In genomic region chr12:79991279-79991678, GRCm38 (mm10) we compare ENCODE assay signal across 11 mouse cellular contexts.
DNase-seq lines count a peak whose midpoint lies in the region; ATAC-seq and TF ChIP-seq lines count a peak whose summit lies in the region.
"Had no signal": no experiment of that assay in that cellular context is flagged by ENCODE, and none has a peak within 500 bp of the region (broad histone marks: within the 10 kb centered on the region; RNA-seq: fewer than 3 reads in every experiment).

No protein-coding gene starts in this region.

- TF ChIP-seq EP300 in stomach, postnatal 0 days (optimal IDR thresholded peaks at IDR 0.05): no peak

- H3K27me3 ChIP-seq in neural tube, embryonic 11.5 days (ENCODE audit: control insufficient read depth, insufficient read depth, low read length): no peaks in the 10 kb centered on the region
- no peaks in the 10 kb centered on the region for H3K27me3 ChIP-seq in hindbrain, embryonic 10.5 days (ENCODE audit: insufficient read depth, poor library complexity, severe bottlenecking)
- no peaks in the 10 kb centered on the region for H3K27me3 ChIP-seq in midbrain, embryonic 13.5 days
- no peaks in the 10 kb centered on the region for H3K27me3 ChIP-seq in stomach, postnatal 0 days (ENCODE audit: control insufficient read depth, insufficient read depth, low read length)

- TF ChIP-seq CTCF in stomach, postnatal 0 days (IDR thresholded peaks at IDR 0.05; ENCODE audit: low read depth): no peak

- ATAC-seq in neural tube, embryonic 11.5 days (ENCODE audit: insufficient read depth, low FRiP score, low TSS enrichment): no peak
- no peak for ATAC-seq in midbrain, embryonic 13.5 days
- ATAC-seq in stomach, postnatal 0 days (ENCODE audit: low FRiP score, low TSS enrichment): no peak

- H3K9ac ChIP-seq in neural tube, embryonic 11.5 days (ENCODE audit: low read length): no peak overlapping the region
- H3K9ac ChIP-seq in midbrain, embryonic 13.5 days (replicated peaks): no peak overlapping the region
- H3K9ac ChIP-seq in stomach, postnatal 0 days (ENCODE audit: low read length): no peak overlapping the region

- H3K9me3 ChIP-seq in neural tube, embryonic 11.5 days (ENCODE audit: control insufficient read depth, low read length): no peaks in the 10 kb centered on the region
- no peaks in the 10 kb centered on the region for H3K9me3 ChIP-seq in hindbrain, embryonic 10.5 days
- no peaks in the 10 kb centered on the region for H3K9me3 ChIP-seq in midbrain, embryonic 13.5 days
- H3K9me3 ChIP-seq in stomach, postnatal 0 days (ENCODE audit: control insufficient read depth, low read length): no peaks in the 10 kb centered on the region

- no peaks in the 10 kb centered on the region for H3K36me3 ChIP-seq in neural tube, embryonic 11.5 days (ENCODE audit: control insufficient read depth, insufficient read depth, low read length)
- no peaks in the 10 kb centered on the region for H3K36me3 ChIP-seq in hindbrain, embryonic 10.5 days
- no peaks in the 10 kb centered on the region for H3K36me3 ChIP-seq in midbrain, embryonic 13.5 days
- H3K36me3 ChIP-seq in stomach, postnatal 0 days (ENCODE audit: control insufficient read depth, insufficient read depth, low read length): no peaks in the 10 kb centered on the region

- H3K4me1 ChIP-seq in neural tube, embryonic 11.5 days (ENCODE audit: control insufficient read depth, insufficient read depth, low read length): no peaks in the 10 kb centered on the region
- H3K4me1 ChIP-seq in hindbrain, embryonic 10.5 days (replicated peaks): peaks cover 62% of the 10 kb centered on the region
- peaks cover 38% of the 10 kb centered on the region for H3K4me1 ChIP-seq in midbrain, embryonic 13.5 days (replicated peaks)
- H3K4me1 ChIP-seq in stomach, postnatal 0 days (replicated peaks; ENCODE audit: control insufficient read depth, insufficient read depth): peaks cover 32% of the 10 kb centered on the region

- H3K27ac ChIP-seq in neural tube, embryonic 11.5 days (ENCODE audit: low read depth, low read length): no peak overlapping the region
- peak overlapping the region; percentile 76 for H3K27ac ChIP-seq in hindbrain, embryonic 10.5 days
- H3K27ac ChIP-seq in midbrain, embryonic 13.5 days: peak overlapping the region; percentile 58; the same call in 1 of the 2 replicates
- peak overlapping the region; percentile 4; the same call in 1 of the 2 replicates for H3K27ac ChIP-seq in stomach, postnatal 0 days (replicated peaks)
- H3K27ac ChIP-seq: kidney, postnatal 0 days had no signal

- no peak overlapping the region for H3K4me2 ChIP-seq in neural tube, embryonic 11.5 days (ENCODE audit: low read depth)
- no peak overlapping the region for H3K4me2 ChIP-seq in midbrain, embryonic 13.5 days (replicated peaks)
- no peak overlapping the region for H3K4me2 ChIP-seq in stomach, postnatal 0 days (replicated peaks; ENCODE audit: low read depth)

- 61% methylated on average over 5 of the region's 5 CpGs for WGBS in neural tube, embryonic 11.5 days
- 63% methylated on average over 5 of the region's 5 CpGs for WGBS in hindbrain, embryonic 10.5 days
- 33% methylated on average over 5 of the region's 5 CpGs for WGBS in midbrain, embryonic 13.5 days
- 51% methylated on average over 5 of the region's 5 CpGs for WGBS in stomach, postnatal 0 days

- DNase-seq in neural tube, embryonic 11.5 days (ENCODE audit: low spot score): peak; percentile 8
- DNase-seq in neural tube, embryonic 10.5 days (ENCODE audit: extremely low spot score, low spot score): no peak
- no peak for DNase-seq in hindbrain, embryonic 10.5 days (ENCODE audit: low spot score)
- no peak for DNase-seq in stomach, postnatal 0 days (ENCODE audit: low spot score)
- DNase-seq in testis, postnatal 10 days (ENCODE audit: low spot score): no peak
- DNase-seq in frontal cortex, postnatal 25 days (ENCODE audit: low spot score in 2 of 2): no peak
- DNase-seq in gastrocnemius, postnatal 25 days: no peak
- DNase-seq: adrenal gland, postnatal 36 days; cerebellum, adult 2 months had no signal

- no peak overlapping the region for H3K4me3 ChIP-seq in neural tube, embryonic 11.5 days (ENCODE audit: low read depth, low read length)
- no peak overlapping the region for H3K4me3 ChIP-seq in hindbrain, embryonic 10.5 days
- no peak overlapping the region for H3K4me3 ChIP-seq in midbrain, embryonic 13.5 days (replicated peaks)
- no peak overlapping the region for H3K4me3 ChIP-seq in stomach, postnatal 0 days (ENCODE audit: low read depth, low read length)
